Mouse (Mus musculus) 3T3-L1 (cell line): Measurements from ENCODE around the gene Nup210l.

Experiments
- DNase-seq: peaks from one replicate; pipeline ENCODE4 v3.0.0-alpha.2; 2015; ENCODE audit warnings: low read depth, low spot score

The Nup210l gene

DNA sequence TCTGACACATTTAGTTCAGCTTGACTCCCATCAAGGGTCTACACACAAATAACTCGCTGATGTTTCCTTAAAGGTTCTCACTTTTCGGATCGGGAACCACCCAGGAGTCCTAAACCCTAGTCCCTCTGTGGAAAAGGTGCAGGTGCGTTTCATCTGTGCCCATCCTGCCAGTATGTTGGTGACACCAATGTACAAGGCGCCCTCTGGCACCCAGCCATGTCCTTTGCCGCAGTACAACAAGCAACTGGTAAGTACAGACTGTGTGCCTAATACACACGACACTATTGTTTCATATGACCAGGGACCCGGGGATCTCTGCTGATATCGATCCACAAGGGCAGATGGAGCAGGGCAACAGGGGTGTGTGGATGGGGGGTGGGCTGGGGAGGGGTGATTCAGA lies 55.8 kb downstream of the Nup210l start:
- DNase-seq = no peak

- no peak for DNase-seq
These were observed 57.6 kb downstream of the Nup210l start for GRCm38 (mm10) chr3:90161541-90161940.

GRCm38 (mm10) chr3:90179566-90179965 lies 75.6 kb downstream of the Nup210l start:
- DNase-seq = no peak

- no peak for DNase-seq
These were observed 79.6 kb downstream of the Nup210l start for GRCm38 (mm10) chr3:90183581-90183980.

DNA sequence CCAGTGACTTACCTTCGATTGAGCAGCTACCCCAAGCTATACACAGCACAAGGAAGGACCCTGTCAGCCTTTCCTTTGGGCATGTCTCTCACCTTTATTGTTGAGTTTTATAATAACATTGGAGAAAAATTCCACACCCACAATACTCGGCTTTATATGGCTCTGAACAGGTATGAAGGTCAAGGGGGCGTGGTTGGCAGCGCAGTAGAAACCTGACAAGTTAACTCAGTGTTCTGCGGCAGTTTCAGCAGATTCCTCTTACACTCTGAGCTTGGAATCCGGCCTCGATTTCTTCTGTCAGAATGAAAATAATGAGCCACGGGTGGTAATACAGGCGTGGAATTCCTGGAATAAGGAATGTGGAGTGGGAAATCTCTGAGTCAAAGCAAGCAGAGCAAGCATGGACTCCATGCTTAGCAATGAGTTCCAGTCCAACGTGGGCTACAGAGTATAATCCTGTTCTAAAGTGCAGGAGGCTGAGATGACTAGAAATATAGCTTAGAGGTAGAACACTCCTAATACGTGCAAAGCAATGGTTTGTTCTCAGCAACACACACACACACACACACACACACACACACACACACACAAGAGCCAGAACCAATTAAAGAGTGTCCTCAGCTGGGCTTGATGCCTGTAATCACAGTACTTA lies 87.1 kb downstream of the Nup210l start:
- no peak for DNase-seq

DNA sequence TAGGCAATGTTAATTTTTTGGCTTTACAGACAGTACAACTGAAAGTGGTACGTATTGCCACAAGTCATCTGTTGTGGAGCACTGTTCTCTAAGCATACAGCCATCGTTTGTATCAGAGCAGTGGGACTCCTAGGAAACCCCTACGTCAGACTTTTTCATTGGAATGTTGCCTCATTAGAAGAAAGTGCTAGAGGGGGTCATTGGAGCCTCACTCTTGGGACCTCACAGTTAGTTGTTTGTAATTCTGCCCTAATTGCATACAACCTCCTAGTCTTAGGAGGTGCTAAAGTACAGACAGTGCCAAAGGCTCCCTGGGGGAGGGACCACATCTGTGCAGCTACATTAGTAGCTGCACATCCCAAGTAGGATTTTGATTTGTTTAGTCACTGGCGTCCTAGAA lies 90.8 kb downstream of the Nup210l start:
- DNase-seq = no peak

GRCm38 (mm10) chr3:90195644-90196043 lies 91.7 kb downstream of the Nup210l start:
- no peak for DNase-seq

DNA sequence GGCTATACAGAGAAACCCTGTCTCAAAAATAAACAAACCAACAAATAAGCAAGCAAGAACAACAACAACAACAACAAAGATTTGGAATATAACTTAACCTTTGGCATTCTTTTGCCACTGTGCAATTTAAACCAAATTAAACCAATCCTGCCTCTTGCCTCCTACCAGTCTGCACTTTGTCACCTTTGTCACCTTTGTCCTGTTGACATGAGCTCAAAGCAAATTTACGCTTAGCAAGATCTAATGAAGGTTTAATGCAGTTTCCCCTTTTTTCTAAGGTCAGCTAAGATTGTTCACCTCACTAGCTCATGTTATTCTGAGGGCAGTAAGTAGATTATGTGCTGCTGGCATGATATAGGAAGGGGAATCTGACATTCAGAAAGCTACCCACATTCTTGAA lies 93.6 kb downstream of the Nup210l start:
- DNase-seq = no peak

DNA sequence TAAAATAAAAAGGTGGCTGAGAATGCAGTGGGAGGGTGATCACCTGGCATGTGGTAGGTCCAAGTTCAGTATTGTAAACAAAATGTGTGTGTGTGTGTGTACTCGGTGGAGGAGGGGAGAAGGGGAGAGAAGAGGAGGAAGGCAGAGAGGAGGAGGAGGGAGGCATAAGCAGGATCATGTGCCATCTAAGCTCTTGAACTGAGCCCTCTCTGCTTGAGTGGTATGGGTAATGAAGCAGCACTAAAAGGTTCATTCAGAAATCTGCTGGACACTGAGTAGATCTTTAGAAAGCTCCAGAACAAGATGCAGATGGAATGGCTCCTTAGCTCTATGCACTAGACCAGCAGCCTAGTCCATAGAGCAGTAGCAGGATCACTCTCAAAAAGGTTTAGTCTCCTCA lies 99.0 kb downstream of the Nup210l start:
- no peak for DNase-seq

- DNase-seq = no peak
These were observed 99.7 kb downstream of the Nup210l start for GRCm38 (mm10) chr3:90203619-90204018.

- no peak for DNase-seq
These were observed 100.7 kb downstream of the Nup210l start for GRCm38 (mm10) chr3:90204582-90204981.

GRCm38 (mm10) chr3:90208662-90209061 lies 104.7 kb downstream of the Nup210l start:
- DNase-seq = no peak

GRCm38 (mm10) chr3:90209908-90210566 lies 106.1 kb downstream of the Nup210l start:
- DNase-seq = no peak

DNA sequence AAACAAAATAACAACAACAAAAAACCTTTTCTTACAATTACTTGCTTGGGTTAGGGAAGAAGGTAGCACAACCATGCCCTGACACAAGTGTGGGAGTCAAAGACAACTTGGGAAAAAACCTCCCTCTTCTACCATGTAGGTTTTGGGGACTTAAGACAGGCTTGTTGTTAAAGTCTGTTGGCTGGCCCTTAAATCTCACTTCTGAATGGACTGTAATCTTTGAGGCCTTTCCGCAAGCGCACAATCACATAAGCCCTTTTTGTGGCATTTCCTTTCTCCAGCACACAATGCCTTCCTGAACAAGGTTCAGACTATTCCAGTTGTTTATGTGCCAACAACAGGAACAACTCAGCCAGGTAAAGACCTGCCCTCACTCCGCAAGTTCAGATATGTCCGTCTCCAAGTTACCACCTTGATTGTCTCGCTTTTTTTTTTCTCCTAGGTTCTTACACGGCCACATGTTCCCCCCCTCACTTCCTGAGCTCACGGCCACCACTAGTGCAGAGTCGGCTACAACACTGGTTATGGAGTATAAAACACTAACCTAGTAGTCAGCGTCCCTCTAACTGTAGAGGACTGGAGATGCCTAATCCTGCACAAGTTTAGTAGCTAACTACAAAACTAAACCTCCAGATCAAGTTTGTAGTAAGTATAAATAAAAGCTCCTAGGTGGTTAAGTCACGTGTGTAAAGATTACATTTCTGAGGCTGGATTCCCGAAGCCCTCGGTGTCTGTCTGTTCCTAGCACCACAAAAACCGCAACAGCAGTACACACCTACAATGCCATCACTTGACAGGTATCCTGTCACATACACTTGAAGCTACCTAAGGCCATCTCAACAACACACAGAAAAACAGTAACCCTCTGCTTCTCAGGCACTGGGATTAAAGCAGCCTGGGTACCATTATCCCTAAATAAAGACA lies 107.8 kb downstream of the Nup210l start:
- no peak for DNase-seq

GRCm38 (mm10) chr3:90212723-90213122 lies 108.8 kb downstream of the Nup210l start:
- no peak for DNase-seq

GRCm38 (mm10) chr3:90213377-90213866 lies 109.5 kb downstream of the Nup210l start, which contains the start of the genes Rps27 and Rab13:
Gene Rps27 (minus strand): TSS chr3:90213651.
Gene Rab13 (plus strand): TSS chr3:90213695.
- DNase-seq = peak; percentile 98

DNA sequence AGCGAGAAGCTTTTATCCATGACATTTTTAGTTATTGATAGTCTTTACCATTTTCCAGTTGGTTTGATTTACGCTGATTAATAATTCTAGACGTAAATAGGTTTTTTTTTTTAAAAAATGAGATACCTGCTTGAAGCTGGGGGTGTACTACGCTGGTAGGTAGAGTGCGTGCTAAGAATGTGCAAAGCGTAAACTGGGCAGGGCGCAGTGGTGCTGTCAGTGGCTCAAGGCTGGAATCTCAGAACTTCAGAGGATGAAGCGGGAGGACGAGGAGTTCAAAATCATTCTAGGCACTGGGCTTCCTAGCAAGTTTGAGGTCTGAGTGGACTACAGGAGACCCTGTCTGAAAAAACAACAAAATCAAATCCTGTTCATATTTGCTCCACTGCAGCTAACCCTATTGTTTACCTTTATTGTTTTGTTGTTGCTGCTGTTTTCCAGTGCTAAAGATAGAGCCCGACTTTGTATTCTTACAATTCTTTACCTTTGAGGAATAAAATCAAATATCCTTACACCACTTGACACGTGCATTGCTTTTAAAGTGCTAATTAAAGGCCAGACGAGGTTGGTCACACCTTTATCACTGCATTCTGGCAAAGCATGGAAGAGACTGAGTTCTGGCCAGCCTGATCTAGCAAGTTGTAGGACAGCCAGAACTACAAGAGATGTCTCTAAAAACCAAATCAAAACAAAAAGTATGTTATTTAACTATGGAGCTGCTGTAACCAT lies 110.2 kb downstream of the Nup210l start:
- no peak for DNase-seq

DNA sequence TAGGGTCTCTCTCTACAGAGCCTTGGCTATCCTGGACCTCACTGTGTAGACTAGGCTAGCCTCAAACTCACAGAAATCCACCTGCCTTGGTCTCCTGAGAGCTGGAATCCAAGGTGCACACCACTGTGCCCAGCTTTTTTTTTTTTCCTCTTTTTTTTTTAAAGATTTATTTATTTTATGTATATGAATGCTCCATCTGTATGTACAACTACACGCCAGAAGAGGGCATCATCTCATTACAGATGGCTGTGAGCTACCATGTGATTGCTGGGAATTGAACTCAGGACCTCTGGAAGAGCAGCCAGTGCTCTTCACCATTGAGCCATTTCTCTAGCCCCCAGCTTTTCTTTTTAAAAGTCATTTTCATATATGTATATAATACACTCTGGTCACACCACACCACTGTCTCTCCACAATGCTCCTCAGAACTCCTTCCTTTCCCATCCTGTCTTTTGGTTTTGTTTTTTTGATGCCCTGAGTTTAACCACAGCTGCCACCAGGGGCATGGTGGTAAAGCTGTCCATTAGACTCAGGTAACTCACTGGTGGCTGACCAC lies 112.0 kb downstream of the Nup210l start:
- DNase-seq = peak; percentile 62

GRCm38 (mm10) chr3:90220088-90220487 lies 116.2 kb downstream of the Nup210l start:
- peak; percentile 83 for DNase-seq

DNA sequence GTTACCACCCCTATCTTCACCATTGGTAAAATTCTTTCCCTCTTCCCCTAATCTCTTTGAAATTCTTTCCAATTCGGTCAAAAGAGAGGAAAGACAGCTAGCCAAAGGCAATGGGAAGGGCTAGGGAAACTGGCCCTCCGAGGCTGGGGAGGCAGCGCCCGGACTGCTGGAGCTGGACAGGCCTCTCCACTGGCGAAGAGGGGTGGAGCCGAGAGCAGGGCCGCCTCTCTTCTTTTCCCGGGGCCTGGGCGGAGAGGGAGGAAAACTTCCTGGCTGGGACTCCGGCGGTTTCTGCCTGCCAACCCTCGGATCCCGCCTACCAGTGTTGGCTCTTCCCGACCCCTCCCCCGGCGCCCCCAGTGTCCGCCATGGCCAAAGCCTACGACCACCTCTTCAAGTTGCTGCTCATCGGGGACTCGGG lies 116.6 kb downstream of the Nup210l start:
- DNase-seq = peak; percentile 87

DNA sequence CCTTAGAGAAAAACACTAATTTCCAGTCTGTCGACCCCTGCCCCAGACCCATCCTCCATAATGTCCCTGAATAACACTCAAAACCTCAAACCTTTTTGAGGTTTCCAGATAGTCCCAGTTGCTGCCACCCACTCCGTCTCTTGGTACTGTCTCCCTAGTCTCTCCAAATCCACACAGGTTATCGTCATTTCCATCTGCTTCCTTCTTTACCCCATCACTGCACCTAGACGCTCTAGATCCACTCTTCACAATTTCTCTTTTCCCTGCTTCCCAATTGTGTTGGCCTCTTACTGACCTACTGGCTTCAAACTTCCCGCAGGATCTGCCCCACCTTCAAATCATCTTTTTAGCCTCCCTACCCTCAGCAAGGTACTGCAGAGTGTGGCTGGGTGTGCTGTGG lies 117.2 kb downstream of the Nup210l start:
- DNase-seq = no peak
